Mouse (Mus musculus) stomach, postnatal 0 days (tissue): Measurements from ENCODE around the gene Htra1.

Experiments used
- CTCF ChIP-seq: IDR thresholded peaks from 2 replicates; pipeline ENCODE4 v1.5.1; 2016; ENCODE audit warnings: antibody characterized with exemption, low read depth, mild to moderate bottlenecking, moderate library complexity
- EP300 ChIP-seq: optimal IDR thresholded peaks from 2 replicates; pipeline ENCODE3; 2016; ENCODE audit warnings: antibody characterized with exemption

- TF ChIP-seq EP300 = no peak
- no peak for TF ChIP-seq CTCF
These were observed 1.4 kb downstream of the Htra1 start for GRCm38 (mm10) chr7:130937266-130937841.
